Mouse (Mus musculus) kidney, embryonic 14.5 days (tissue): ENCODE data around the gene Lrp2. TPM values are rescaled to one million over a fixed set of nuclear protein-coding genes. Genes with fewer than 3 reads are reported as not detected.

Experiments used
- ATAC-seq: fragments of 200-750 bp; cut with Nextera tagmentation; 2 replicates; pipeline ENCODE4 v1.8.0; 2017; ENCODE audit warnings: moderate number of reproducible peaks, mild to moderate bottlenecking, moderate TSS enrichment, moderate library complexity; ENCODE audit not compliant: low FRiP score, low TSS enrichment
- H3K27ac ChIP-seq: fragments of 300-500 bp; sonication (generic); 2 replicates; pipeline ENCODE4 v1.5.1; 2014; ENCODE audit warnings: low read depth, mild to moderate bottlenecking, low read length, moderate library complexity, mixed read lengths
- H3K27me3 ChIP-seq: fragments of 300-500 bp; sonication (generic); 2 replicates; pipeline ENCODE4 v1.6.1; 2014; ENCODE audit warnings: mild to moderate bottlenecking, low read length; ENCODE audit not compliant: control insufficient read depth, insufficient read depth
- H3K36me3 ChIP-seq: fragments of 300-500 bp; sonication (generic); 2 replicates; pipeline ENCODE4 v1.6.1; 2014; ENCODE audit warnings: low read length, mixed read lengths; ENCODE audit not compliant: control insufficient read depth, insufficient read depth
- H3K4me1 ChIP-seq: fragments of 300-500 bp; sonication (generic); 2 replicates; pipeline ENCODE4 v1.6.1; 2014; ENCODE audit warnings: low read length, mixed read lengths; ENCODE audit not compliant: control insufficient read depth, insufficient read depth
- H3K4me2 ChIP-seq: fragments of 300-500 bp; sonication (generic); replicated peaks from 2 replicates; pipeline ENCODE4 v1.6.1; 2014; ENCODE audit warnings: low read depth, mild to moderate bottlenecking, low read length
- H3K4me3 ChIP-seq: fragments of 300-500 bp; sonication (generic); 2 replicates; pipeline ENCODE4 v1.5.1; 2014; ENCODE audit warnings: mild to moderate bottlenecking, low read length
- H3K9ac ChIP-seq: fragments of 300-500 bp; sonication (generic); 2 replicates; pipeline ENCODE4 v1.6.1; 2014; ENCODE audit warnings: low read depth, mild to moderate bottlenecking, low read length, moderate library complexity
- H3K9me3 ChIP-seq: fragments of 300-500 bp; sonication (generic); 2 replicates; pipeline ENCODE4 v1.6.1; 2016; ENCODE audit warnings: low read length; ENCODE audit not compliant: control insufficient read depth
- WGBS: fragments of 180-500 bp; shearing (Covaris S2); extraction: QIAGEN DNeasy Blood & Tissue Kit; methylation state at CpG from one replicate; pipeline ENCODE4 v1.1.7; 2014; 5-methylcytosine and 5-hydroxymethylcytosine counted together
- polyA plus RNA-seq: library from polyadenylated mRNA; unstranded; fragments of >200 nt; fragmentation: Nextera tagmentation; extraction: Ambion mirVana; gene quantifications from 2 replicates; pipeline ENCODE4 v1.2.1, GENCODE M21; 2014

Lrp2 gene
- polyA plus RNA-seq, 1 experiment from 2014 or later: 13.8 TPM

DNA sequence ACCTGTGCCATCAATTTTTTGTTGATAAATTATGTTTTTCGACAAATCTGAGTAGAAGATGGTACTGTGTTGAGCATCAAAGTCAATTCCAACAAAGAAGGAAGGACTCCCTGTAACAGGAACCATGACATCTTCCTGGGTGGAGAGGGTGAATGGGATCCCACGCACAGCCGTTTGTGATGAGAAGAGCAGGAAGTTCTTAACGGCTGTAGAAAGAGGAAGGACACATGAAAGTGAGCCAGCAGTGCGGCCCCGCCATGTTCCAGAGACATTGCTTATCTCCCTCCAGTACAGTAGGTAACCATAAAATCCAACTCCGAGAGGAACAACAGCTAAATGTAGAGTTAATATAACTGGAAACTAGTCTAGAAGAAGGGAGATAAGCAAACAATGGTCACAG is 67.6 kb downstream of the Lrp2 start:
- 82% methylated on average over 7 of the region's 7 CpGs for WGBS

DNA sequence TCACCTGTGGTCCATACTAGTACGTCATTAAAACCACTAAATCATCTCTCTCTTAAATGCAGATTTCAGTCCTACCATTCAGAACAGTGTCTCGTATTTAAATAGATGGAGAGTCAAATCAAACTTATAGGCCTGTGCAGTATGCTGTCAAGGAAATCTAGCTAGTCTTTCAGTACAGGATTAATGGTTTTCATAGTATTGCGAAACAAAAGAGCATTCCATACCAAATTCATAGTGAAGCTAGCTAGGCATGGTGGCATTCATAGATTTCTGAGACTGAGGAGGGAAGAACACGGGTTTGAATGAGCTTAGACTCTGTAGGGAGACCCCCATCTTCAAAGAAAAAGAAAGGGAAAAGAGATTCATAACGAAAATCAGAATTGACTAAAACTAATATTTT is 74.1 kb downstream of the Lrp2 start:
- no peak overlapping the region for H3K9ac ChIP-seq
- H3K4me3 ChIP-seq: no peak overlapping the region
- no peaks in the 10 kb centered on the region for H3K36me3 ChIP-seq
- no peaks in the 10 kb centered on the region for H3K4me1 ChIP-seq
- H3K9me3 ChIP-seq: no peaks in the 10 kb centered on the region
- WGBS: 89% methylated on average over 5 of the region's 5 CpGs
- no peak overlapping the region for H3K4me2 ChIP-seq
- no peaks in the 10 kb centered on the region for H3K27me3 ChIP-seq
- no peak overlapping the region for H3K27ac ChIP-seq
- ATAC-seq: no peak

More for the DNA sequence above, 67.6 kb downstream of the Lrp2 start:
- H3K4me2 ChIP-seq: no peak overlapping the region
- H3K4me1 ChIP-seq: no peaks in the 10 kb centered on the region
- H3K27me3 ChIP-seq: no peaks in the 10 kb centered on the region
- ATAC-seq: no peak
- H3K27ac ChIP-seq: no peak overlapping the region
- no peak overlapping the region for H3K4me3 ChIP-seq
- H3K36me3 ChIP-seq: no peaks in the 10 kb centered on the region
- no peaks in the 10 kb centered on the region; the same call in 1 of the 2 replicates for H3K9me3 ChIP-seq
- no peak overlapping the region for H3K9ac ChIP-seq

DNA sequence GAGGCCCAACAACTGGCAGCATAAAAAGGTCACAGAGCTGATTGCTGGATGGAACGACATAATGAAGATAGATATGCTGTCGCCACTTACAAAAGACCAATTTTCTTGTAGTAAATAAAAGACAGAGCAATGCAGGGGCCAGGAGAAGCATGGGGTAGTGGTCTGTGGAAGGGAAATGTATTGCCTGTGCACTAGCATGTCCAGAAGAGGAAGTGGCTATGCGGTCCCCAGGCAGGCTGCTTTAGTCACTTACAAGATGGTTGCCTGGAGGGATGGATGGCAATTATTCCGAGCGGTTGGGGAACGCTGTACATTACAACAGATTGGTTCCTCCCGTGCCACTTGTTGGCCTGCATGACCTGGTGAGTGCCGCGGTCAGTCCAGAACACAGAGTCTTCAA is 85.5 kb downstream of the Lrp2 start:
- H3K4me2 ChIP-seq: no peak overlapping the region
- no peaks in the 10 kb centered on the region for H3K9me3 ChIP-seq
- H3K9ac ChIP-seq: no peak overlapping the region
- WGBS: 90% methylated on average over 9 of the region's 9 CpGs
- no peak for ATAC-seq
- no peaks in the 10 kb centered on the region for H3K4me1 ChIP-seq
- H3K27me3 ChIP-seq: no peaks in the 10 kb centered on the region
- no peak overlapping the region for H3K4me3 ChIP-seq
- no peaks in the 10 kb centered on the region for H3K36me3 ChIP-seq
- no peak overlapping the region for H3K27ac ChIP-seq

DNA sequence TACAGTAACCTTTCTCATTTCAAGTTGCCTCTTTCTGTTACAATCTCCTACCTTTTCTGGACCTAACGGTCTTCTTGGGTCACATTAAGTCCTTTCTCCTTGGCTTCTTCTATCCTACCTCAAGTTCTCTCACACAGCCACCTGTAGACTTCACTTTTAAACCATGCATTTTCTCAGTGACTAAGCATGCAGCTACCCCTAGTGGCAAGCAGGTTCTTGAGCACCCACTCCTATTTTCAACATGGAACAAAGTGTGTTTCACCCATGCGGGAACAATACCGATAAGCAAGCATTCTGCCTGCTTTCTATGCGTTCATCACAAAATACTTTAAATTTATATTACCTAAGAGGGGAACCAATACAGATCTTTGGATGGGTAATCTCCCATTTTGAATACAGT is 92.7 kb downstream of the Lrp2 start:
- Histone ChIP-seq H3K36me3 (no peaks in the 10 kb centered on the region), H3K27me3 (no peaks in the 10 kb centered on the region), H3K9me3 (no peaks in the 10 kb centered on the region), H3K27ac (no peak overlapping the region), H3K4me3 (no peak overlapping the region), H3K4me2 (no peak overlapping the region), H3K9ac (no peak overlapping the region), H3K4me1 (no peaks in the 10 kb centered on the region)
- no peak for ATAC-seq
- WGBS: 89% methylated on average over 4 of the region's 4 CpGs

DNA sequence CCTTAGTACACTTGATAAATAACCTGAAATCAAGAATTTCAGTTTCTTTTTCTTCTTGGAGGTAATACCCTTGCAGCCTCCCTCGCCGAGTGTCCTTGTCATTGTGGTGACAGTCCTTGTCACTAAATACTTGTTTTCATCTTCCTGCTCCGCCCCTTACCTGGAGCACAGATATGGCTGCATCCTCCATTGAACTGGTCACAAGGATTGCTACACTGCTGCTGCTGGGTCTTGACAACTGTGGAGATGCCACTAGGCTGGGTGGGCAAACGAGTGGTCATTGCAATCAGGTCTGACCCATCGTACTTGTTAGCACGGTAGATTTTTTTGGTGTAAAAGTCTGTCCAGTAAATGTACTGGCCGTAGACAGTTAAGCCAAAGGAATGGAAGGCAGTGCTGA is 104.9 kb downstream of the Lrp2 start:
- Histone ChIP-seq H3K4me1 (no peaks in the 10 kb centered on the region), H3K27me3 (no peaks in the 10 kb centered on the region), H3K9ac (no peak overlapping the region), H3K4me3 (no peak overlapping the region), H3K36me3 (no peaks in the 10 kb centered on the region), H3K9me3 (no peaks in the 10 kb centered on the region), H3K27ac (no peak overlapping the region), H3K4me2 (no peak overlapping the region)
- ATAC-seq: no peak
- 95% methylated on average over 7 of the region's 7 CpGs for WGBS

DNA sequence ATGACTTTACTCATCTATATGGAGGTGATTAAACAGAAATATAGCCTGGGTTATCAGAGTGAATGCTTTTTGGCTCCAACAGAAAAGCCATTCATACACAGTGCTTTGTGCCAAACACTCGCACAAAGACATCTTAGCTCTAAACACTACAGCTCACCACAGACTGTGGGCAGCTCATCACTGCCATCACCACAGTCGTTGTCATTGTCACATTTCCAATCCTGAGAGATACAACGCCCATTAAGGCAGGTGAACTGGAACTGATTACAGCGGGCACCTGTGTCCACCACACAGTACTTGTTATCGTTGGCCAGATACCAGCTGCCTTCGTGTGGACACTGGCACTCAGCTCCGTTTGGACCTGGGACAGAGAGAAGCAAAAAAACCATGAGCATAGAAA is 106.0 kb downstream of the Lrp2 start:
- 84% methylated on average over 7 of the region's 7 CpGs for WGBS
- H3K4me2 ChIP-seq: no peak overlapping the region
- H3K9ac ChIP-seq: no peak overlapping the region
- no peaks in the 10 kb centered on the region for H3K9me3 ChIP-seq
- H3K4me3 ChIP-seq: no peak overlapping the region
- no peak overlapping the region for H3K27ac ChIP-seq
- no peak for ATAC-seq
- H3K36me3 ChIP-seq: no peaks in the 10 kb centered on the region
- H3K27me3 ChIP-seq: no peaks in the 10 kb centered on the region
- H3K4me1 ChIP-seq: no peaks in the 10 kb centered on the region

DNA sequence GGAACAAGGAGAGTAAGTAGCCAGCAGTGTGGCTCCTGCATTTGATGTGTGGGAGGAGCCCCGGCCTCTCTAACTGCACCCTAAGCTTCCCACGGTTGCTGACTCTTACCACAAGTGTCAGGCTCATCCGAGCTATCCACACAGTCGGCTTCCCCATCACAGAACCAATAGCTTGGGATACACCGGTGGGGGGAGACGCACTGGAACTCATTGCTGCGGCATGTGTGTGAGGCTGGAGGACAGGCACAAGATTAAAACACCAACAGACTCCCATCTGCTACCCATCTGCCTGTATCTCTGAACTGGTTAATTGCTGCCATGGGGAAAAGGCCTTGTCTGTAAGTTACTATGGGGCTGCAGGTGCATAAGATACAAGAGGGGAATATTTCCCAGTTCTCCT is 109.0 kb downstream of the Lrp2 start:
- no peaks in the 10 kb centered on the region for H3K36me3 ChIP-seq
- H3K9ac ChIP-seq: no peak overlapping the region
- no peak overlapping the region for H3K27ac ChIP-seq
- 71% methylated on average over 7 of the region's 7 CpGs for WGBS
- no peaks in the 10 kb centered on the region for H3K9me3 ChIP-seq
- no peak for ATAC-seq
- H3K4me1 ChIP-seq: no peaks in the 10 kb centered on the region
- H3K27me3 ChIP-seq: no peaks in the 10 kb centered on the region
- H3K4me3 ChIP-seq: no peak overlapping the region
- H3K4me2 ChIP-seq: no peak overlapping the region

DNA sequence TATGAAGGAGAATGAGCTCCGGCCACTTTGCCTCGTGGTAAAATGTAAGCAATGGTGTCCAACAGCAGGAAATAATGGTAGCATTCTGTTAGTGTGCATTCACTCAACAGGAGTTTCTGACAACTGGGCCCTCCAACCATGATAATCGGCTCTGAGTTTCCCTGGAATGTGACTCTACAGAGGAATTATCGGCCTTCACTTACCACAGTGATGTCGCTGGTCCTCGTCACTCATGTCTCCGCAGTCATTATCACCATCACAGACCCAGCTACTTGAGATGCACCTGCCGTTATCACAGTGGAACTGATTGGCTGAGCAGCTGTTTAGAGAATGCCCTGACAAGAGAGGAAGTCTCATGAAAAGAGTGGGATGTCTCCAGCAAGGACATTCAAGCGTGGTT is 110.7 kb downstream of the Lrp2 start:
- no peak overlapping the region for H3K27ac ChIP-seq

DNA sequence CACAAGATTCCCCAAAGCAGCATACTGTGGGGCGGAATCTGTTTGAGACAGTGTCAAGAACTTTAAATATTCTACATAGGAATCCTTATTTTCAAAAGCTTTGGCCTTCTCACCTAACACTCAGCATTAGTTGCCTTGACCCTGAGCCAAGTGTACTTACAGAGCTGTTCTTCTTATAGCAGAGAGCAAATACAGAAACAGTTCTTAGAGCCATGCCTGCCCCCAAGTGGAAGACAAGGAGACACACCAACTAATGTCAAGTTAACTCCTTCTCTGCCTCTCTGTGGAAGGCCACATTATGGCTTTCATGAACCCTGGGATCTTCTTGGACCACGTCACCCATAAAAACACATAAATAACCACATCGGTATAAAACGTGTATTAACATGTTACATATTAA is 114.0 kb downstream of the Lrp2 start:
- Histone ChIP-seq H3K4me2 (no peak overlapping the region), H3K4me3 (no peak overlapping the region), H3K9me3 (no peaks in the 10 kb centered on the region), H3K27me3 (no peaks in the 10 kb centered on the region), H3K27ac (no peak overlapping the region), H3K4me1 (no peaks in the 10 kb centered on the region), H3K9ac (no peak overlapping the region), H3K36me3 (no peaks in the 10 kb centered on the region)
- 87% methylated on average over 4 of the region's 4 CpGs for WGBS
- no peak for ATAC-seq

More for the DNA sequence above, 110.7 kb downstream of the Lrp2 start:
- Histone ChIP-seq H3K4me1 (no peaks in the 10 kb centered on the region), H3K9ac (no peak overlapping the region), H3K27me3 (no peaks in the 10 kb centered on the region), H3K4me2 (no peak overlapping the region), H3K9me3 (no peaks in the 10 kb centered on the region), H3K36me3 (no peaks in the 10 kb centered on the region), H3K4me3 (no peak overlapping the region)
- 88% methylated on average over 9 of the region's 9 CpGs for WGBS
- no peak for ATAC-seq

DNA sequence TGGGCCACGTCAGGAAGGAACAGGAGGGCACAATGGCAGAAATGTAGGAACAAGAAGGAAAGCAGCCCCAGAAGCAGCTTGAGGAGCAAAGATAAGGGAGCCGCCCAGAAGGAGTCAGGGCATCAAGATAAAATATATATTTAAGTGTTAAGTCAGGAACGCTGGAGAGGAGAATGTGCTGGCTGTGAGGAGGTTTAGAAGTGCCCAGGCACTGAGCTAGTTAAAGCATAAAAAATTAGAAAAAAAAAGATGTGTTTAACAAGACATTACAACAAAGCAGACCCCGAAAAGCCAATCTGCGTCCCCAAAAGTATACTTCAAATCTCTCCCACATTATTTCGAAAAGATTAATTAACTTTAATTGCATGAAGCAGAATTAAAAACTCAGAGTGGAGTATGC is 122.3 kb downstream of the Lrp2 start:
- Histone ChIP-seq H3K4me2 (no peak overlapping the region), H3K9ac (no peak overlapping the region), H3K4me1 (no peaks in the 10 kb centered on the region), H3K36me3 (no peaks in the 10 kb centered on the region), H3K27me3 (no peaks in the 10 kb centered on the region), H3K27ac (no peak overlapping the region), H3K9me3 (no peaks in the 10 kb centered on the region), H3K4me3 (no peak overlapping the region)
- ATAC-seq: no peak
- 82% methylated on average over 6 of the region's 6 CpGs for WGBS
